Mouse (Mus musculus): ENCODE measurements at regions not wholly inside any gene's neighbourhood (a gene's known extent, or its start where the extent isn't known, plus 50 kb on each side); places are given as distances from the start of the nearest gene placed in this dataset.
A peak's percentile ranks its signal among the peaks of the same experiment; 100 is the strongest.
"Not testable (repeated sequence)": the region's sequence is repeated elsewhere in the genome, so short reads cannot be mapped to it uniquely, and the experiment has no call there.

DNA sequence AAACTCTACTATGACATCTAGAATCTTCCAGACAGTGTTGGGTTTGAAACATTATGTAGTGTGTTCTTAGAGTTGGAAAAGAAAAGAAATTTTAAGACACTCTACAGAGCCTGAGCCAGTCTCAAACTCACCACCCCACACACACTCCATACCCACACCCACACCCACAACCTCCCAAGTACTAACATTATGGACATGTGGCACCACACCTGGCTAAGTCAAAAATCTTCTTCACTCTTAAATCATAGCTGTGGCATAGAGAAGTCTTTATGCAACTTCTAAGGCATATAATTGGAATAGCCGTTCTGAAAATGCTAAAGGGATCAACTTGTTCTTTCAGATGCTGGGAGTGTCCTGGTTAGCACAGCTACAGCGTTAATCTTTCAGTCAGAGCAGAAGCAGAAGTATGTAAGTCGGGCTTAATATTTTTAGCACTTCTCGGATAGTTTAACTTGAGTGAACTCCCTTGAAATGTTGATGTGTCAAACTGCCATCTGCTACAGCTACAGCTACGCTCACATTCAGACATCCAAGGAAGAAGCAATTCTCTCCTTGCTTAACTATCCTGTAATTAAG, 68.6 kb upstream of the Creb1 start:
- peak; percentile 37 to 77 for DNase-seq (ENCODE audit: low spot score in 2 of 2)

DNA sequence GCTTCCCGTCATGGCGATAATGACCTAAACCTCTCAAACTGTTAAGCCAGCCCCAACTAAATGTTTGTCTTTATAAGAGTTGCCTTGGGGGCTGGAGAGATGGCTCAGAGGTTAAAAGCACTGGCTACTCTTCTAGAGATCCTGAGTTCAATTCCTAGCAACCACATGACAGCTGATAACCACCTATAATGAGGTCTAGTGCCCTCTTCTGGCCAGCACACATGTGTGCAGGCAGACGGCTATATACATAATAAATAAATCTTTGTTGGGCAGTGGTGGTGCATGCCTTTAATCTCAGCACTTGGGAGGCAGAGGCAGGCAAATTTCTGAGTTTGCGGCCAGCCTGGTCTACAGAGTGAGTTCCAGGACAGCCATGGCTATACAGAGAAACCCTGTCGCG, 70.8 kb upstream of the Creb1 start:
- intact Hi-C loops (cut with DNase I), result loop anchor here (5.0 to 10.0 kb wide), 2 partner anchors 71 to 233 kb away; partner anchors contain the start of genes Ccnyl1 and Creb1
- DNase-seq (ENCODE audit: low spot score in 2 of 2), result not testable (repeated sequence)

More for the DNA sequence above, 68.6 kb upstream of the Creb1 start:
- intact Hi-C loops (cut with DNase I), result loop anchor here (2.0 to 10.0 kb wide), 3 partner anchors 51 to 231 kb away; partner anchors contain the start of genes Ccnyl1 and Creb1

DNA sequence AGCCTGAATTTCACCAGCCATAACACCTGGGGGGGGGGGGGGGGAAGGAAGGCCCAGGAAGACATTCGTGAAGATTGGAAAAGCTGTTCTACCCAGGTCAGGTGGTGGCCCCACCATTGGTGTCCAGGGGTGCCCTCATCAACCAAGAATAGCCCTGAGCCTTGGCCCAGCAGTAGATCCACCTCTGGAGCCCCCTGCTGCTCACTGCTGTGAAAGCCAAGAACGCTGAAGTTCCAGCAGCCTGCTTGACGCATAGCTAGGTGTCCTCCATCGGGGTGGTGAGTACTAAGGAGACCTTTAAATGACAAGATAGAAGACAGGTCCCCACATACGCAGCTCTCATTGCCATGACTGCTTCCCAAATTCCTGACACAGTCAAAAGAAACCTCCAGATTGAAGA, 74.6 kb upstream of the Creb1 start:
- intact Hi-C loops (cut with DNase I), result no loop called here
- DNase-seq (ENCODE audit: low spot score in 2 of 2), result no peak

DNA sequence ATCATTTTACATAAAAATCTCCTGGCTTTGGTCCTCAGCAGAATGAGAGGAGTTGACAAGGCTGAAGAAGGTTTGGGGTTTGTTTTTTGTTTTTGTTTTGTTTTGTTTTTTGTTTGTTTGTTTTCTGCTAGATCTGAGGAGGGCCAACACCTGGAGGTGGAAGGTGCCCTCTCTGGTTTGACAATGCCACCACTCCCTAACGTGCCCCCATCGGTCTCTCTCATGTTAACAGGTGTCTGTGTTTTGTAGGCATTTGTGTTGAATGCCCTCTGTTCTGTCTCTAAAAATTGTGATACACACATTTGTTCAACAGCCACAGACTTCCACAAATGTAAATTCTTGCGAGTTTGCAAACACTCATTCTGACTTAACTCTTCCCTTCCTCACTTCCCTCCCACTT, 83.3 kb upstream of the Creb1 start:
- intact Hi-C loops (cut with DNase I), result loop anchor here (5.0 kb wide), 2 partner anchors 227 to 412 kb away; no protein-coding TSS in a partner anchor
- no peak for DNase-seq (ENCODE audit: low spot score in 2 of 2)

DNA sequence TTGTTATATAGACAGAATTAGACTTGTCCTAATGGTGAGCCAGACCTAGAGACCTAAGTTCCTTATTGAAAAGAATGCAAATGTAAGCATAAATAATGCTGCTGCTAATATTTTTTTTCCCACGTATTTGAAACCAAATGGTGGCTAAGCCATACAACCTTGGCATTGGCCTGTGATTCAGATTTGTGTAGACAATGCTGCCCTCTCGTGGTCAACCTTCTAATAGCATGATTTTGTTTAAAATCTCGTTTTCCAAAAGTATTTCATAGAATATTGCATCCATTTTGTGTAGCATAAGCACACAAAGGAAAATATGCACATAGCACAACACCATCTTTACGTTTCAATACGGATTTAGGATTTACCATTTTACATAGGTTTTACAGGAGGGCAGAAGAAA, 84.4 kb upstream of the Creb1 start:
- DNase-seq (ENCODE audit: low spot score in 2 of 2), result peak; percentile 85 to 89
- intact Hi-C loops (cut with DNase I), result loop anchor here (1.0 to 5.0 kb wide), 4 partner anchors 226 to 780 kb away; no protein-coding TSS in a partner anchor

DNA sequence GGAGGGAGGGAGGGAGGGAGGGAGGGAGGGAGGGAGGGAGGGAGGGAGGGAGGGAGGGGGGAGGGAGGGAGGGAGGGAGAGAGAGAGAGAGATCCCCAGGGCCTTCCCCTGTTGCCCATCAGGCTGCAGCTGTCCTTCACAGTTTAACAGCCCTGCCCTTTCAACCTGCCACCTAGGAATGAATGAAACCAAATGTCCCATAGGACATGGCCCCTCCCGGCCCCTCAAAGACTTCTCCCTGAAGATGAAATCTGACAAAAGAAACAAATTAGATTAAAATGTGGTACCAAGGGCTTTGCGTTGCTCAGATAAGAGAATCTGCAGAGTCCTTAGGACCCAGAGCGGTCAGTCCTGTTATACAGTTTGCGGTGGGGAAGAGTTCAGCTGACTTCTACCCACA, 86.0 kb upstream of the Creb1 start:
- DNase-seq (ENCODE audit: low spot score in 2 of 2), result no peak
- intact Hi-C loops (cut with DNase I), result loop anchor here (1.0 to 5.0 kb wide), 5 partner anchors 224 to 788 kb away; no protein-coding TSS in a partner anchor

DNA sequence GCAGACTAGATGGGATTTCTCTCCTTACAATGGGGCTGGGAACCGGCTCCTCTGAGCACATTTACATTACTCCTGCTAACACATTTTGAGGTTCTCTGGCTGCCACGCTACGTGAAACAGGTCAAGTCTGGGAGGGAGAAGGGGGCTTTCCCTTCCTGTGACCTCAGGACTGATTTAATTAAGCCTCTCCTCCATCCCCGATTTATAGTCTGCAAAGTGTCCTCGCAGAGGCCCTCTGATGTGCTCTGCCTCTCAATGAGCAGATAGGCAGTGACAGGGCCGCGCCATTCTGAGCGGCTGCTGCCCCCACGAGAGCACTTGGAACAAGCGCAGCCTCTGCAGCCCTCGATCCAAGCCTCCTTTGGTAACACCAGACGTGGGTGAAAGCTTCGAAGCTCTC, 86.5 kb upstream of the Creb1 start:
- peak; percentile 88 to 95 for DNase-seq (ENCODE audit: low spot score in 2 of 2)
- intact Hi-C loops (cut with DNase I), result loop anchor here (1.0 to 5.0 kb wide), 5 partner anchors 224 to 787 kb away; no protein-coding TSS in a partner anchor

DNA sequence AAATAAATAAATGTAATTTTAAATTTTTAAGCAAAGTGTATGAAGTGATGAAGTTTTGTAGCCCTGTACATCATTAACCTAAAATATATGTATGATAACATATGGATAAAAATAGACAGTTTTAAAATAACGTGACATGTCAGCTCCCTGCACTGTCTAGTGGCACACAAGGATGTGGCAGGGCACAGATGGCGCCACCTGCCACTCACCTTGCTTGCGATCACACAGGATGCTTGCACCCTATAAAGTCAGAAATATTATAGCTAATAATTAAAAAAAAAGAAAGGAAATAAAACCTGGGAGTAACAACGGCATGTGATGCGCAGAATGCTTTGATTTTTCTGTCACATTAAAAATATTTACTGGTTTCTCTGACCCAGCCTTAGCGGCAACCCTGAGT, 89.0 kb upstream of the Creb1 start:
- DNase-seq (ENCODE audit: low spot score in 2 of 2), result no peak
- intact Hi-C loops (cut with DNase I), result no loop called here

DNA sequence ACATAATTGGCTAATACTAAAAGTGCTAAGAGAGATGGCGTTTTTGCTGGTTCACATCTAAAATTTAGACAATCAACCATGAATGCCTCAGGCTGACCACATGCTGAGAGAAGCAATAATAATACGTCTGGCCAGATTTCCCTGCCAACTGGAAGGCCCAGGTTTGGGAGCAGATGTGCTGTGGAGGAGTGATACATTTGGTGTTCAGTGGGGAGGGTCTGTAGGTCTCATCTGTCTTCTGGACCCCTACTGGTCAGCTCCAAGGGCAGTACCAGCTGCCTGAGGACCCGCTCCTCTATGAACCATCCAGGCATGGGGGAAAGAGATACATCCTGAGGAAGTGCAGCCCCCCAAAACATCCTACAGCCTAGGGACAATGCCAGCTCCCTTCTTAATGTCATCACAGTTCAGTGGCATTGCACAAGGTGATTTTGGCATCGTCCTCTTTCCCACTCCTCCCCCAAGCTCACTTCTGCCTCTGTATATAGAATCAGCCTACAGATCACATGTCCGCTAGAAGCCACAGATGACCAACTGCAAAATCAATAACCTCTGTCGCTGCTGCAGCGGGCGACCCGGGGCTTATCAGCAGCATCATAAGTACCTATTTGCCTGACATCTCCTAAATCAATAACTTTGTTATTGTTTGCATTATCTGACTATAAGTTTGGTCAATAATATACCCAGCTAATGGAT, 90.1 kb upstream of the Creb1 start:
- DNase-seq (ENCODE audit: low spot score in 2 of 2), result no peak
- intact Hi-C loops (cut with DNase I), result no loop called here

DNA sequence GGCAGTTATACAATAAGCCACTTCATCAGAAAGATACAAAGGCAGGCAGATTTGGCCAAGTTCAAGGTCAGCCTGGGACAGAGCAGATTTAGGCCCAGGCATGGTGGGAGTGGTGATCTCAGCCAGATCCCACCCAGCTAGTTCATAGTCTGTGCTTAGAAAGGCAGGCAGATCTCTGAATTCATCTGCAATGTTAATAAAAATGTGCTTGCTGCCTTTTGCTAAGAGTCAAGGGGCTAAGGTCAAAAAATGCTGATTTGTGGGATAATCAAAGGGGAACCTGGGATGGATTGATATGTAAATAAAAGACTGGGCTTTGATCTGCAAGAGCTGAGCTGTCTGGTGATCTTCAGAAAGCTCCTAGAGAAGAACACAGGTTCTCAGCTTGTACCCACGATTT, 109.2 kb upstream of the Creb1 start:
- intact Hi-C loops (cut with DNase I), result no loop called here
- DNase-seq (ENCODE audit: low spot score in 2 of 2), result no peak

DNA sequence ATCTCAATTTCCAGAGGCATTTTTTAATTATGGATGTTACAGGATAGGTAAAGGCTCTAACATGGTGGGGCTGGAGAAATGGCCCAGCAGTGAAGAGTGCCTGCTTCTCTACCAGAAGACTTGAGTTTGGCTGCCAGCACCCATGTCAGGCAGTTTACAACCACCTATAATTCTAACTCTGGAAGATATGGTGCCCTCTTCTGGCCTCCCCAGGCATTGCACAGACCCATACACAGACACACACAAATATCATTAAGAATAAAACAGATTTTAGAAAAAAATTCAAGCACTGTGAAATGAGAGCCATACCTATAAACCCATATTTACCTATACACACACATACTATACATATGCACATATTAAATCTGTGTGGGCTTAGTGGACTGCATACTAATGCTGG, 113.9 kb upstream of the Creb1 start:
- DNase-seq (ENCODE audit: low spot score in 2 of 2), result no peak
- intact Hi-C loops (cut with DNase I), result no loop called here

DNA sequence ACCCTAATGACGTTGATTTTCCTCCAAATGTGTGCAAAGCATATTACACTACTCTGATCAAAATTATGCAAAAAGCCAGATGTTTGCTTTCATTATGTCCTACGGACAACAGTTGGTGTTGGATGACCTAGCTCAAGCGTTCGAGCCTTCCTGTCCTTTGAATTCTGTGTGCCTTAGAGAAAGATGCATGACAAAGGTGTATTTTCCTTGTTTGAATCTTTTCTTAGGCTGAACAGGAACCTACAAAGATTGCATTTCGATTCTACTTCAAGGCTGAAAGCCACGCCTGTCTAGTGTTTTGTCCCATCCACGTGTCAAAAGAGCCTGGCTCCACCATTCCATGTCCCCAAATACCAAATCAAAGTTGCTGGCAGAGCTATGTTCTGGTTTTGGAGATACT, 116.5 kb upstream of the Creb1 start:
- intact Hi-C loops (cut with DNase I), result no loop called here
- no peak for DNase-seq (ENCODE audit: low spot score in 2 of 2)

DNA sequence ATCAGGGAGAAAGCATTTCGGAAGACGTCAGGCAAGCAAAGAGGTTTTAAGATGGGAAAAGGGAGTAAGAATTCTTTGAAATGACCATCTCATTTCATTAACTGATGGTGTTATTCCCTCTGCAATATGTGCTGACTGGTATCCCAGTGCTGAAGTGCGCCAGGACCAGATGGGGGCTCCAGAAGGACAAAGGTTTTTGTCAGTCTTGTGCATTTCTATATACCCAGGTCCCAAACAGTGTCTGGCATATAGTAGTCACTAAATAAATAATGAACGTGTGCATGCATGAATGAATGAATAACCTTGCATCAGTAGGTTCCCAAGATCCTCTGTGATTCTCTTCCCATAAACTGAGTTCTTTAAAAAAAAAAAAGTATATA, 119.3 kb upstream of the Creb1 start:
- DNase-seq (ENCODE audit: low spot score in 2 of 2), result no peak
- intact Hi-C loops (cut with DNase I), result no loop called here

DNA sequence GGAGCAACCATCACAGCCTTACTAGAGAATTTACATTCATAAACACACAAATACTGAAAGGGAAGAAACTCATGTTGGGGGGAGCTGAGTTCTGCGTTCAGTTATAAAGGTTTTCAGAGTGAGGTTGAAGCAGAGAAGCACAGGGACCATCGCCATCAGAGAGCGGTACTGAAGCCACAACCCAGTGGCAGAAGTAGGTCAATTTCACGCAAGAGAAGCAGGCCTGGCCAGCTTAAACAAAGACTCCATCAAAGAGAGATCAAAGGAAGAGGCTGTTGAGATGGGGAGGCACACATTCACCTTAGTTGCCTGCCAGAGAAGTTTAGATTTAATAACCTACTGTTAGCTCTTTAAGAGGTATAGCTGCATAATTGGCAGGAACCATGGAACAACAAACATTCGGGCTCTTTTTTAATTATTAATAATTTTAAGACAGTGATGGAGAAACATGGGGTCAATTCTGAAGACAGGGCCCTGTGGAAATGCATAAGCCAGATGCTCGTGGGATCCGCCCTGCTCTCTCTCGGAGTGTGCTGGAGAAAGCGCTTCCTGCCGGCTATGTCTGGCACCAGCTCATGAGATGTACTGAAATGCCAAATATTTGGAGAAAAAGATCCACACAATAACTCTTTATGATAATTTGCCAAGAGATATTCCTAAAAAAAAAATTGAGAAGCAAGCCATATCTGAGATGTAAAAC, 119.8 kb upstream of the Creb1 start:
- intact Hi-C loops (cut with DNase I), result no loop called here
- DNase-seq (ENCODE audit: low spot score in 2 of 2), result peak in 1 of 2 experiments; percentile 5

DNA sequence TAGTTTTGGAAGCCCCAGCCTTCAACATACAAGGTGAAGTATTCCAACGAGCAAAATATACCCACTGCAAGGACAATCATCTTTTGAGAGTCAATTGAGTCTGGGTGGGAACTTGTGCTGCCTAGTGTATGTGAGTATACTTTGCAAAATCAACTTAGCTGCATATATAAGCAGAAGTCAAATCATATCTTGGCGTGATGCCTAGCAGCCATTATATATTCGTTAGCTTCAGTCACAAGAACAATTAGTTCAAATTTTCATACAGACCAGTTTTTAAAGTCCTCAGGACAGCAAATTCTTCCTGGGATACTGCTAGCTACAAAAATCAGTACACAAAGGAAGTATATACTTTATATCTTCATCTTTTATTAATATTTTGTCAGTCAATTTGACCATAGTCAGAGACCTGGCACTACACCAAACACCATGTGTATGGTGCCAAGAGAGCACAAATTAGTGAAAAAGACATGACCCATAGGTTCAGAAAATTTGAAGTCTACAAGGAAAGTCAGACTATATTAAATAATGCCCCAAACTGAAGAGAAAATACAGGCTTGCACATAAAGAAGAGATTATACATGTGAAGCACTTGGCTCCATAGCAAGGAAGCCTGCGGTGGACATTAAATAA, 120.5 kb upstream of the Creb1 start:
- intact Hi-C loops (cut with DNase I), result no loop called here
- no peak for DNase-seq (ENCODE audit: low spot score in 2 of 2)

DNA sequence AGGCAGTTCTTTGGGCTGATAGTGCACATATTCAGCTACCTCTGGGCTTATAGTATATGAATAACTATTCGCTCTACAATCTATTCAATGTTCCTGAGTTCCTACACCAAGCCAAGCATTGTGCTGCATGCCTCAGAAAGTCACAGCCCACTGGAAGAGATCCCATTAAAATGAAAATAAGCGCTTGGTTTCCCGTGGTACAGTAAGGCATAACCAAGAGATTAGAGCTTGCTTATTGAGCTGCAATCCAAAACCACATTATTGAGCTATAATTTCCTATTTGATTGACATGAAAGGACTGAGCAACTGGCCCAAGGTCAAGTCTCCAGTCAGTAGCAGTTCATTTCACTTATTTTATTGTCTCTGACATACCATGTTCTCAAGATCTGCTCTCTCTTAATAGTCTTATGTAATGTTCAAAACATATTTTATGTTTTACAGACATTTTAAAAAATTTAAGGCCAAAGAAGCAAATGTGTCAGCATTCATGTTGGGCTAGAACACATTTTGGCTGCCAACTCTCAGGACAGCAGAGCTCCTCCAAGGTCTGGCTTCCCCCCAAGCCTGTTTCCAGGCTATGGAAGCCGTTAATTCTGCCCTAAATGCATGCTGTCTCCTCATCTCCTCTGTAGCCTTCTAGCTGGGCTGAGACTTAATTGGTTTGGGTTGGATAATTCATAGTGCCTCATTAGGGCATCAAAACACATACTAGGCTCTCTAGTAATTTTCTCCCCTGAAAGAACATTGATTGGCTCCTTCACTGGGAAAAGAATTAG, 123.5 kb upstream of the Creb1 start:
- DNase-seq (ENCODE audit: low spot score in 2 of 2), result peak in 1 of 2 experiments; percentile 34
- intact Hi-C loops (cut with DNase I), result no loop called here

DNA sequence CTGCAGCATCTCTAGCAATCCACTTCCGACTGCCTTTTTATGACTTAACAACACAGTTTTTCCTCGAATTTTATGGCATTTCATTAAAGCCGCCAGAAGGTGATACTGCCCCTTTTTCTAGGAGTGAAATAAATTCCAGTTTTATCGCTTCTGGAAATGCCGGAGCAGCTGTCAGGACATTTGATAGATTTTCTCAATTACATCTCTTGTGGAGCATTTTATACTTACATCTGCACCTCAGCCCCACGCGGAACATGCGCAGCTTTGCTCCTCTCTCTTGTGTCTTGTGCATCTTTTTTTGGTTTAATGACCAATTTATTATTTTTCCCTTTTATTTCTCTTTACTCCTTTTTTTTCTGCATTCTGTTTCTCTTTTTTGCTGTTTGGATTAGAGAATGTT, 140.9 kb upstream of the Creb1 start:
- no peak for DNase-seq (ENCODE audit: low spot score in 2 of 2)
- intact Hi-C loops (cut with DNase I), result no loop called here

DNA sequence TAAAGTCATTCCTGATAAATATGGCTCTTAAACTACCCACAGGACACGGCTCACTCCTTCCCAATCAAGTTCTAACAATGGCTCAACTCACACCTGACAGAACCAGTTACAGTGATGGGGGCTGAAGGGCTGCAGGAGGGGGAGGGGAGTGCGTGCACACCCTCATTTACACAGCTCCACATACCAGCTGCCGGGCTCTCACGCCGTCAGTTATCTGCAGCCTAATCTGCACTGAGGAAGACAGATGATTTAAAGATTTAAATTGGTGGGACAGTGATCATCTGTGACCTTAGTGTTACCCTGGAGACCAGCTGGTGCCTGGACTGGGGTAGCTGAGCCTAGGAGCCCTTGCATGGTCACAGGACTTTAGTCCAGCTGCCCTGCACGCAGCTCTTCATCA, 151.2 kb upstream of the Creb1 start:
- DNase-seq (ENCODE audit: low spot score in 2 of 2), result no peak
- intact Hi-C loops (cut with DNase I), result no loop called here

DNA sequence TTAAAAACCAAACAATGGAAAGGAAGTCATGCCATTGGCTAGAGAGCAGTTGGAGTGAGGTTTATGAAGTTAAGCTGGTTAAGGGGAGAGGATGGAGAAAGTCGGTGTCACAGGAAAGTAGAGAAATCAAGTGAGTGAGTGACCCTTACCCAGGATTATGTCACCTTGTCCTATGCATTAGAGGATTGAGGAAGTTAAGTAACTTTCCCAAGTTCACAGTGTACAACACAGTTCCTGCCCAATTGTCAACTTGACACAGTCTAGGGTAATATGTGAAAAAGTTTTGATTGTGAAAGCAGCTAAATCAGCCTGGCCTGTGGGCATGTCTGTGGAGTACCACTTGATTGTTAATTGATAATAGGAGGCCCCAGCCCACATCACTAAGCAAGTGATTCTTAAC, 156.0 kb upstream of the Creb1 start:
- DNase-seq (ENCODE audit: low spot score in 2 of 2); intact Hi-C loops (cut with DNase I): not testable (repeated sequence)
